Mouse (Mus musculus) hindbrain, embryonic 15.5 days (tissue): Measurements from ENCODE around the gene Rsbn1. TPM values are rescaled to one million over a fixed set of nuclear protein-coding genes. Genes with fewer than 3 reads are reported as not detected.

Experiments used
- ATAC-seq: fragments of 200-750 bp; cut with Nextera tagmentation; 2 replicates; pipeline ENCODE4 v1.8.0; 2017; ENCODE audit warnings: low read depth, moderate number of reproducible peaks, moderate TSS enrichment; ENCODE audit not compliant: low FRiP score
- H3K27ac ChIP-seq: fragments of 300-500 bp; sonication (generic); replicated peaks from 2 replicates; pipeline ENCODE4 v1.5.1; 2015; ENCODE audit warnings: mild to moderate bottlenecking, inconsistent platforms
- H3K27me3 ChIP-seq: fragments of 300-500 bp; sonication (generic); 2 replicates; pipeline ENCODE4 v1.6.1; 2015; ENCODE audit warnings: control low read depth, inconsistent platforms
- H3K36me3 ChIP-seq: fragments of 300-500 bp; sonication (generic); 2 replicates; pipeline ENCODE4 v1.6.1; 2015; ENCODE audit warnings: control low read depth, inconsistent platforms
- H3K4me1 ChIP-seq: fragments of 300-500 bp; sonication (generic); replicated peaks from 2 replicates; pipeline ENCODE4 v1.6.1; 2015; ENCODE audit warnings: control low read depth, inconsistent platforms
- H3K4me2 ChIP-seq: fragments of 300-500 bp; sonication (generic); 2 replicates; pipeline ENCODE4 v1.6.1; 2015; ENCODE audit warnings: moderate library complexity, mild to moderate bottlenecking, inconsistent platforms
- H3K4me3 ChIP-seq: fragments of 300-500 bp; sonication (generic); 2 replicates; pipeline ENCODE4 v1.5.1; 2015; ENCODE audit warnings: mild to moderate bottlenecking, inconsistent platforms
- H3K9ac ChIP-seq: fragments of 300-500 bp; sonication (generic); 2 replicates; pipeline ENCODE4 v1.6.1; 2015; ENCODE audit warnings: inconsistent platforms
- H3K9me3 ChIP-seq: fragments of 300-500 bp; sonication (generic); 2 replicates; pipeline ENCODE4 v1.6.1; 2016; ENCODE audit warnings: control low read depth, inconsistent platforms
- WGBS: fragments of 180-500 bp; shearing (Covaris S2); methylation state at CpG from one replicate; pipeline ENCODE4 v1.1.7; 2015; 5-methylcytosine and 5-hydroxymethylcytosine counted together
- polyA plus RNA-seq: library from polyadenylated mRNA; unstranded; fragments of >200 nt; fragmentation: Nextera tagmentation; extraction: Ambion mirVana; gene quantifications from 2 replicates; pipeline ENCODE4 v1.2.1, GENCODE M21; 2015

Rsbn1 gene
- polyA plus RNA-seq, 1 experiment from 2014 or later = 20.2 TPM

- H3K9ac ChIP-seq = no peak overlapping the region
- no peaks in the 10 kb centered on the region for H3K9me3 ChIP-seq
- H3K27ac ChIP-seq = no peak overlapping the region
- no peak overlapping the region for H3K4me3 ChIP-seq
- H3K4me1 ChIP-seq = 0 out of 2 replicates have a peak, but pooled peaks cover 3% of the 10 kb centered on the region
- ATAC-seq = no peak
- H3K4me2 ChIP-seq = no peak overlapping the region
- peaks cover 43% of the 10 kb centered on the region for H3K36me3 ChIP-seq
- H3K27me3 ChIP-seq = no peaks in the 10 kb centered on the region
- 94% methylated on average over 5 of the region's 5 CpGs for WGBS
These were observed 96.2 kb downstream of the Rsbn1 start for GRCm38 (mm10) chr3:104009924-104010662.

- H3K9me3 ChIP-seq = no peaks in the 10 kb centered on the region
- H3K27me3 ChIP-seq = no peaks in the 10 kb centered on the region
- ATAC-seq = no peak
- no peak overlapping the region for H3K27ac ChIP-seq
- H3K4me3 ChIP-seq = no peak overlapping the region
- 0 out of 2 replicates have a peak, but pooled peaks cover 1% of the 10 kb centered on the region for H3K4me1 ChIP-seq
- WGBS = 87% methylated on average over 2 of the region's 2 CpGs
- no peak overlapping the region for H3K9ac ChIP-seq
- peaks cover 38% of the 10 kb centered on the region for H3K36me3 ChIP-seq
- H3K4me2 ChIP-seq = no peak overlapping the region
These were observed 98.1 kb downstream of the Rsbn1 start for GRCm38 (mm10) chr3:104011972-104012371.

Other genes starting within 250 kb of the Rsbn1 start
- 8.7 and 9.7 TPM in 2 replicates for gene Olfml3, start 176.1 kb upstream of the Rsbn1 start, polyA plus RNA-seq
- gene Gm10964, start 174.8 kb upstream of the Rsbn1 start, polyA plus RNA-seq = not detected in 2 replicates
- 11.5 TPM in 2 replicates for gene Hipk1, start 122.6 kb upstream of the Rsbn1 start, polyA plus RNA-seq
- 20.8 and 23.8 TPM in 2 replicates for gene Dclre1b, start 104.7 kb upstream of the Rsbn1 start, polyA plus RNA-seq
- 20.5 and 21.8 TPM in 2 replicates for gene Ap4b1, start 104.6 kb upstream of the Rsbn1 start, polyA plus RNA-seq
- 0.41 and 0.52 TPM in 2 replicates for gene Gm43064, start 104.5 kb upstream of the Rsbn1 start, polyA plus RNA-seq
- 0.36 and 0.55 TPM in 2 replicates for gene Bcl2l15, start 81.5 kb upstream of the Rsbn1 start, polyA plus RNA-seq
- gene Ptpn22, start 54.3 kb upstream of the Rsbn1 start, polyA plus RNA-seq = 0.39 and 0.78 TPM in 2 replicates
- 25.8 and 28.7 TPM in 2 replicates for gene Phtf1, start 54.0 kb downstream of the Rsbn1 start, polyA plus RNA-seq